Mouse (Mus musculus): ENCODE data around the gene Cnnm3.

Cnnm3 gene

GRCm38 (mm10) chr1:36563632-36564031 lies 52.0 kb downstream of the Cnnm3 start:
- in situ Hi-C loops (cut with MboI; ENCODE audit: low pct_unique_long_range_greater_than_20kb in 1 of 2, low sequenced_read_pairs in 2 of 2, unreplicated experiment in 1 of 2): no loop called here

- in situ Hi-C loops (cut with MboI; ENCODE audit: low pct_unique_long_range_greater_than_20kb in 1 of 2, low sequenced_read_pairs in 2 of 2, unreplicated experiment in 1 of 2): no loop called here
Measured at GRCm38 (mm10) chr1:36564101-36564500, 52.4 kb downstream of the Cnnm3 start.

- in situ Hi-C loops (cut with MboI; ENCODE audit: low pct_unique_long_range_greater_than_20kb in 1 of 2, low sequenced_read_pairs in 2 of 2, unreplicated experiment in 1 of 2): no loop called here
Measured at GRCm38 (mm10) chr1:36566425-36566824, 54.8 kb downstream of the Cnnm3 start.

GRCm38 (mm10) chr1:36567818-36568603 lies 56.3 kb downstream of the Cnnm3 start:
- in situ Hi-C loops (cut with MboI; ENCODE audit: low pct_unique_long_range_greater_than_20kb in 1 of 2, low sequenced_read_pairs in 2 of 2, unreplicated experiment in 1 of 2): no loop called here

- in situ Hi-C loops (cut with MboI; ENCODE audit: low pct_unique_long_range_greater_than_20kb in 1 of 2, low sequenced_read_pairs in 2 of 2, unreplicated experiment in 1 of 2): no loop called here
Measured at GRCm38 (mm10) chr1:36568776-36569175, 57.1 kb downstream of the Cnnm3 start.

GRCm38 (mm10) chr1:36569694-36570276 lies 58.1 kb downstream of the Cnnm3 start:
- in situ Hi-C loops (cut with MboI; ENCODE audit: low pct_unique_long_range_greater_than_20kb in 1 of 2, low sequenced_read_pairs in 2 of 2, unreplicated experiment in 1 of 2): no loop called here

GRCm38 (mm10) chr1:36570320-36570719 lies 58.7 kb downstream of the Cnnm3 start:
- in situ Hi-C loops (cut with MboI; ENCODE audit: low pct_unique_long_range_greater_than_20kb in 1 of 2, low sequenced_read_pairs in 2 of 2, unreplicated experiment in 1 of 2): no loop called here

- in situ Hi-C loops (cut with MboI; ENCODE audit: low pct_unique_long_range_greater_than_20kb in 1 of 2, low sequenced_read_pairs in 2 of 2, unreplicated experiment in 1 of 2): no loop called here
Measured at GRCm38 (mm10) chr1:36571627-36572026, 60.0 kb downstream of the Cnnm3 start.

GRCm38 (mm10) chr1:36572140-36572700 lies 60.6 kb downstream of the Cnnm3 start:
- in situ Hi-C loops (cut with MboI; ENCODE audit: low pct_unique_long_range_greater_than_20kb in 1 of 2, low sequenced_read_pairs in 2 of 2, unreplicated experiment in 1 of 2): no loop called here

- in situ Hi-C loops (cut with MboI; ENCODE audit: low pct_unique_long_range_greater_than_20kb in 1 of 2, low sequenced_read_pairs in 2 of 2, unreplicated experiment in 1 of 2): no loop called here
Measured at GRCm38 (mm10) chr1:36572709-36573108, 61.0 kb downstream of the Cnnm3 start.

GRCm38 (mm10) chr1:36573524-36573923 lies 61.9 kb downstream of the Cnnm3 start:
- in situ Hi-C loops (cut with MboI; ENCODE audit: low pct_unique_long_range_greater_than_20kb in 1 of 2, low sequenced_read_pairs in 2 of 2, unreplicated experiment in 1 of 2): no loop called here

- in situ Hi-C loops (cut with MboI; ENCODE audit: low pct_unique_long_range_greater_than_20kb in 1 of 2, low sequenced_read_pairs in 2 of 2, unreplicated experiment in 1 of 2): no loop called here
Measured at GRCm38 (mm10) chr1:36574196-36574955, 62.7 kb downstream of the Cnnm3 start.

GRCm38 (mm10) chr1:36575347-36575746 lies 63.7 kb downstream of the Cnnm3 start:
- in situ Hi-C loops (cut with MboI; ENCODE audit: low pct_unique_long_range_greater_than_20kb in 1 of 2, low sequenced_read_pairs in 2 of 2, unreplicated experiment in 1 of 2): no loop called here

GRCm38 (mm10) chr1:36576991-36577675 lies 65.5 kb downstream of the Cnnm3 start:
- in situ Hi-C loops (cut with MboI; ENCODE audit: low pct_unique_long_range_greater_than_20kb in 1 of 2, low sequenced_read_pairs in 2 of 2, unreplicated experiment in 1 of 2): no loop called here

All from mouse embryonic stem cell (cell line).